Mouse (Mus musculus) midbrain, embryonic 15.5 days (tissue): ENCODE data around the gene Cemip. TPM values are rescaled to one million over a fixed set of nuclear protein-coding genes. Genes with fewer than 3 reads are reported as not detected.

Experiments
- ATAC-seq: fragments of 200-750 bp; cut with Nextera tagmentation; replicated peaks from 2 replicates; pipeline ENCODE4 v1.8.0; 2017; ENCODE audit warnings: moderate TSS enrichment
- H3K27ac ChIP-seq: fragments of 300-500 bp; sonication (generic); 2 replicates; pipeline ENCODE4 v1.5.1; 2015; ENCODE audit warnings: mild to moderate bottlenecking, inconsistent platforms
- H3K27me3 ChIP-seq: fragments of 300-500 bp; sonication (generic); replicated peaks from 2 replicates; pipeline ENCODE4 v1.6.1; 2015; ENCODE audit warnings: inconsistent platforms
- H3K36me3 ChIP-seq: fragments of 300-500 bp; sonication (generic); replicated peaks from 2 replicates; pipeline ENCODE4 v1.6.1; 2015; ENCODE audit warnings: inconsistent platforms
- H3K4me1 ChIP-seq: fragments of 300-500 bp; sonication (generic); 2 replicates; pipeline ENCODE4 v1.6.1; 2015; ENCODE audit warnings: inconsistent platforms
- H3K4me2 ChIP-seq: fragments of 300-500 bp; sonication (generic); 2 replicates; pipeline ENCODE4 v1.6.1; 2015; ENCODE audit warnings: inconsistent platforms, mild to moderate bottlenecking, moderate library complexity
- H3K4me3 ChIP-seq: fragments of 300-500 bp; sonication (generic); 2 replicates; pipeline ENCODE4 v1.5.1; 2015; ENCODE audit warnings: mild to moderate bottlenecking, inconsistent platforms
- H3K9ac ChIP-seq: fragments of 300-500 bp; sonication (generic); 2 replicates; pipeline ENCODE4 v1.6.1; 2015; ENCODE audit warnings: mild to moderate bottlenecking, inconsistent platforms
- H3K9me3 ChIP-seq: fragments of 300-500 bp; sonication (generic); 2 replicates; pipeline ENCODE4 v1.6.1; 2016; ENCODE audit warnings: inconsistent platforms
- WGBS: fragments of 180-500 bp; shearing (Covaris S2); methylation state at CpG from one replicate; pipeline ENCODE4 v1.1.7; 2015; ENCODE audit warnings: mixed read lengths; 5-methylcytosine and 5-hydroxymethylcytosine counted together
- polyA plus RNA-seq: library from polyadenylated mRNA; unstranded; fragments of >200 nt; fragmentation: Nextera tagmentation; extraction: Ambion mirVana; gene quantifications from 2 replicates; pipeline ENCODE4 v1.2.1, GENCODE M21; 2015

The Cemip gene
- polyA plus RNA-seq, 1 experiment from 2014 or later = 0.50 TPM

GRCm38 (mm10) chr7:83978410-83978809 lies 107.9 kb downstream of the Cemip start:
- WGBS = 92% methylated on average over 1 of the region's 1 CpGs
- Histone ChIP-seq H3K36me3 (no peaks in the 10 kb centered on the region), H3K4me1 (no peaks in the 10 kb centered on the region), H3K27me3 (no peaks in the 10 kb centered on the region), H3K27ac (no peak overlapping the region), H3K9me3 (no peaks in the 10 kb centered on the region), H3K4me2 (no peak overlapping the region), H3K4me3 (no peak overlapping the region), H3K9ac (no peak overlapping the region)
- no peak for ATAC-seq

DNA sequence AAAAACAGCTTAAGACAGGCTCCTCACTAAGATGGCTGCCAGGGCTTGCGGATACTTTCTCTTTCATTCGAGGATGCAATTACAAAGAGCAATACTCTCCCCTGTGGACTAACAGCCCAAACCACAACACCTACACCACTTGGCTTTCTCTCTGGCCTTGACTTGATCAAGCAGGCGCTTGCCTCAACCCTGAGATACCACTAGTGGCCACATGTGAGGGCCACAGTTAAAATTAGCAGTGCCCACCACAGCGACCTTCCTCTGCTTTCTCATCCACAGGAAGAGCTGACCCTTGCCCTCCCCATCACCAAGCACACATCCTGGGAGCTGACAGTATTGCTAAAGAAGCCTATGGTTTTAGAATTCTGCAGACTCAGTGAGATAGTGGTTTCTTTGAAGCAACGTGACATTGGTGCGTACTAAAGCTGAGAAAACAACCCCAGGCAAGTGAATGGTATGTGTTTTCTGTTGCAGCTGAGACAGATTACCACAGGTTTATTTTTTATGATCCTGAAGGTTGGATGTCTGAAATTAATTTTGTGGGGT lies 109.8 kb downstream of the Cemip start:
- no peak overlapping the region for H3K4me2 ChIP-seq
- ATAC-seq = no peak
- H3K4me1 ChIP-seq = no peaks in the 10 kb centered on the region
- H3K27me3 ChIP-seq = no peaks in the 10 kb centered on the region
- no peak overlapping the region for H3K27ac ChIP-seq
- no peak overlapping the region for H3K9ac ChIP-seq
- no peaks in the 10 kb centered on the region for H3K9me3 ChIP-seq
- no peak overlapping the region for H3K4me3 ChIP-seq
- 86% methylated on average over 6 of the region's 6 CpGs for WGBS
- H3K36me3 ChIP-seq = no peaks in the 10 kb centered on the region

DNA sequence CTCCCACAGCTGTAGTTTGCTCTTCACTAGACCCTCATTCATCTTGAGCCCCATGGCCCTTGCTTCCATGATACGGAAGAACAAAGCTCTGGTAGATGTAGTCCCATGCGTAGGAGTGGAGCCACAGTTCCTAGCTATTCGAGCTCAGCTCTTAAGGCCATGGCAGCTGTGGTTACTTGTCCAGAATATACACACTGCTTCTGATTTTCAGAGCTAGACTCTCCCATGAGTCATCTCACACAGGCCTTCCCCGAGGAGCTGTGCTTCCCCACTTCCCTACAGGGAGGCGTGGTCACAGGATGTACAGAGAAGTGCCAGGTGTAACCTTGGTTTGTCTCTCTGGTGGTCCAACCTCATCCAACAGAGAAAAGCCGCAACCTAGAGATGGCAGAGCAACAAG lies 111.0 kb downstream of the Cemip start:
- Histone ChIP-seq H3K9ac (no peak overlapping the region), H3K4me2 (no peak overlapping the region), H3K4me3 (no peak overlapping the region), H3K27me3 (no peaks in the 10 kb centered on the region), H3K27ac (no peak overlapping the region), H3K9me3 (no peaks in the 10 kb centered on the region), H3K4me1 (no peaks in the 10 kb centered on the region), H3K36me3 (no peaks in the 10 kb centered on the region)
- ATAC-seq = no peak
- 84% methylated on average over 6 of the region's 6 CpGs for WGBS

- Histone ChIP-seq H3K9me3 (no peaks in the 10 kb centered on the region), H3K36me3 (no peaks in the 10 kb centered on the region), H3K9ac (no peak overlapping the region), H3K27me3 (no peaks in the 10 kb centered on the region), H3K4me2 (no peak overlapping the region), H3K4me3 (no peak overlapping the region), H3K4me1 (no peaks in the 10 kb centered on the region), H3K27ac (no peak overlapping the region)
- WGBS = 68% methylated on average over 7 of the region's 7 CpGs
- ATAC-seq = no peak
Measured at GRCm38 (mm10) chr7:83972485-83972884, 113.8 kb downstream of the Cemip start.

DNA sequence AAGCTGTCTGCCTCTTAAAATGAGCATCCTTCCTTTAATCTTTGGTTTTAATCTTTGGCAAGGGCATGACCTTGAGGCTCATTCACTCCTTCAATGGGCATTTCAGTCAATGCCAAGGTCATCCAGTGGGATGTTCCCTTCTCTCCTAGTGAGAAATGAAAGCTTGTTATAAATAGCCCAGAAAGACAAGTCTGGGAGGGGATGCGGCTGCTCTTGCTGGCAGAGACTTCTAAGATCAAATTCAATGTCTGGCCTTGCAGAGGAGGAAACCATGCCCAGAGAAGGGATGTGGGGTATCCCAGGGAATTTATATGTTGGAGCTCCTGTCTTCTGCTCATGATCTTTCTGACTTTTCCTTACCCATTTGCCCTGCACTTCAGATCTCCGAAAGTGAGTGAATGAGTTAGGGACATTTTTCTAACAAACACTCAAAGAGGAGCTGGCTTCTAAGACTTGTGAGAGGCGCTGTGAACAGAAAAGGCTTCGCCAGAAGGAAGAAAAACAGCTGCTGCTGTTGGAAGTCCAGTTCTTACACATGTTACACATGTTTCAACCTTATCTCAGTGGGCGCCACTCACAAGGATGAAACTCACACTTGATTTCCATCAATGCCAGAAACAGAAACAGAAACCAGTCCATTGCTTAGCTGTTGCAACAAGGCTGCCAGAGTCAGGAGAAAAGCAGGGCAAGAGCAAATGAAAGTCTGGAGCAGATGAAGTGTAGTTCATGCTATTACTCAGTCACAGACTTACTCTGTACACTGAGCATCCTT lies 120.1 kb downstream of the Cemip start:
- WGBS = 76% methylated on average over 5 of the region's 5 CpGs

GRCm38 (mm10) chr7:83965181-83965580 lies 121.1 kb downstream of the Cemip start:
- H3K36me3 ChIP-seq = no peaks in the 10 kb centered on the region
- H3K9ac ChIP-seq = no peak overlapping the region
- H3K4me2 ChIP-seq = no peak overlapping the region
- no peaks in the 10 kb centered on the region for H3K9me3 ChIP-seq
- H3K27ac ChIP-seq = no peak overlapping the region
- no peaks in the 10 kb centered on the region for H3K27me3 ChIP-seq
- H3K4me3 ChIP-seq = no peak overlapping the region
- no peak for ATAC-seq
- no peaks in the 10 kb centered on the region for H3K4me1 ChIP-seq

More for the DNA sequence above, 120.1 kb downstream of the Cemip start:
- no peak overlapping the region for H3K4me2 ChIP-seq
- no peaks in the 10 kb centered on the region for H3K4me1 ChIP-seq
- H3K4me3 ChIP-seq = no peak overlapping the region
- H3K27me3 ChIP-seq = no peaks in the 10 kb centered on the region
- H3K27ac ChIP-seq = no peak overlapping the region
- no peaks in the 10 kb centered on the region for H3K9me3 ChIP-seq
- H3K9ac ChIP-seq = no peak overlapping the region
- no peak for ATAC-seq
- H3K36me3 ChIP-seq = no peaks in the 10 kb centered on the region

DNA sequence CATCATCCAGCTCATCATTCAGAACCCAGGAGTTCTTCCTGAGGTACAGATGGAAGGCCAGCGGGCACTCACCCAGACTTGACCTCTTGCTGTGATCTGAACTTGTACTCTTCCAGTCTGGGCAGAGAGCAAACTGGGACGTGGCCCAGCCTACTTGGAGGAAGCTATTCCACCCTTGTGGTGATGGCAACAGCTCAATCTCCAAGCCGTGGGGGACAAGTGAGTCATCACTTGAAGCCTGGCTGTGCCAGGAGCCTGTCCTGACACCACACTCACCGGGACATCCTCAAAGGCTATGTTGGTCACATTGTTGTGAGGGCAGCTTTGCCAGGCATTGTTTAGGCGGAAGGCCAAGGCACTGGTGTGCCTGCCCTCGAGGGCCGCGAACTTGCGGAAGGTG lies 133.8 kb downstream of the Cemip start:
- Histone ChIP-seq H3K27me3 (no peaks in the 10 kb centered on the region), H3K27ac (no peak overlapping the region), H3K4me3 (no peak overlapping the region), H3K9ac (no peak overlapping the region), H3K4me2 (no peak overlapping the region), H3K36me3 (no peaks in the 10 kb centered on the region), H3K9me3 (no peaks in the 10 kb centered on the region), H3K4me1 (no peaks in the 10 kb centered on the region)
- ATAC-seq = no peak
- 89% methylated on average over 9 of the region's 9 CpGs for WGBS

DNA sequence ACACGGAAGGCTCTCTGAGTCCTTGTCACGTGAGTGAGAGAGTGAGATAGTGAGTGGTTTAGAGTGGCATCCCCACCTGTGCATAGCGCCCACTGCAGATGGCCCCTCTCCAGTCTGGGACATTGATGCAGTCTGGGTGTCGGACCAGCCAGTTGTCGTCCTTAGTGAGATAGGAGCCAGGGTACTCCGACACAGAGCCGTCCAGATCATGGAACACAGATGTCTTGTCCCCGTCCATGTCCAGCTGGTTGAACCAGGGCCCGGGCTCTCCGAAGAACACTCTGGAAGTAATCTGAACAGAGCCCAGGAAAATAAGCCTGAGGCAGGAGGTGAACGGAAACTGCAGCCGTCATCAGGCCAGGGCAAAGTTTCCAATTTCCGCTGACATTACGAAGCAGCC lies 135.0 kb downstream of the Cemip start:
- Histone ChIP-seq H3K4me3 (no peak overlapping the region), H3K27ac (no peak overlapping the region), H3K4me2 (no peak overlapping the region), H3K9ac (no peak overlapping the region), H3K36me3 (no peaks in the 10 kb centered on the region), H3K27me3 (no peaks in the 10 kb centered on the region), H3K4me1 (no peaks in the 10 kb centered on the region), H3K9me3 (no peaks in the 10 kb centered on the region)
- 94% methylated on average over 14 of the region's 14 CpGs for whole genome bisulfite sequencing
- ATAC-seq = no peak

DNA sequence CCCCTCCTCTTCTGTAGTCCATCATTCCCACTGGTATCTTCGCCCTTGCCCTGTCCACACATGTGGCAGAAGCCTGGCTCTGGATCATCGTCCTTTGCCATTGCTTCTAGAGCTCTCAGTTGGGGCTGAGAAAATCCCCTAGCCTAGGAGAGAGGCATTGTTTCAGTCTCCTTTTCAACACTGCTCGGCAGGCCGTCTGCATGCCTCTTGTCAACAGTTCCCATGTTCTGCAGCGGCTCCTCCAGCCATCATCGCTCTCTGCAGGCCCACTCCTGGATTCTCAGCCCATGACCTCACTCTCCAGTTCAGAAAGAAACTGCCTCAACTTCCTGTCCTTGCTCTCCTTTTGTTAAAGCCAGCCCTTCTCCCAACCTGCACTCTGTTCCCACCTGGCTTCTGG lies 136.6 kb downstream of the Cemip start:
- Histone ChIP-seq H3K27ac (no peak overlapping the region), H3K9ac (no peak overlapping the region), H3K4me2 (no peak overlapping the region), H3K4me1 (no peaks in the 10 kb centered on the region), H3K4me3 (no peak overlapping the region), H3K36me3 (no peaks in the 10 kb centered on the region), H3K27me3 (no peaks in the 10 kb centered on the region), H3K9me3 (no peaks in the 10 kb centered on the region)
- WGBS = 54% methylated on average over 6 of the region's 6 CpGs
- no peak for ATAC-seq

DNA sequence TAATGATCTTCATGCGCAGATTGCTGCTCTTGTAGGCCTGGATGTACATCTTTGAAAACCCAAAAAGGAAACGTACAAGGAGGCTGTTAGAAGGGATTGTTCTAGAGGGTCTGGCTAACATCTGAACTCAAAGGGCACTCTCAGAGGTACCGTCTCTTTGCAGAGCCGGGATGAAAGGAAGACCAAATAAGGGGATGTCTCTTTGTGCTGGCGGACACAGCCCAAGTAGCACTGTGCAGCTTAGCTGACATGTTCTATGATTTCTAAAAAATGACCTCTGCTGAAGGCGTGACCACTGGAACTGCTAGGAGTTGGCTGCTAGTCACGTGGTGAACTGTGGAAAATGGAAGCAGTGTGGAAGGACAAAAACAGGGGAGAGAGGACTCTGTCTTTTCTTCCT lies 137.6 kb downstream of the Cemip start:
- no peak overlapping the region for H3K4me3 ChIP-seq
- H3K4me1 ChIP-seq = no peaks in the 10 kb centered on the region
- no peak overlapping the region for H3K9ac ChIP-seq
- no peaks in the 10 kb centered on the region for H3K36me3 ChIP-seq
- WGBS = 82% methylated on average over 7 of the region's 7 CpGs
- no peaks in the 10 kb centered on the region for H3K9me3 ChIP-seq
- no peak overlapping the region for H3K27ac ChIP-seq
- no peak overlapping the region for H3K4me2 ChIP-seq
- ATAC-seq = no peak
- no peaks in the 10 kb centered on the region for H3K27me3 ChIP-seq

DNA sequence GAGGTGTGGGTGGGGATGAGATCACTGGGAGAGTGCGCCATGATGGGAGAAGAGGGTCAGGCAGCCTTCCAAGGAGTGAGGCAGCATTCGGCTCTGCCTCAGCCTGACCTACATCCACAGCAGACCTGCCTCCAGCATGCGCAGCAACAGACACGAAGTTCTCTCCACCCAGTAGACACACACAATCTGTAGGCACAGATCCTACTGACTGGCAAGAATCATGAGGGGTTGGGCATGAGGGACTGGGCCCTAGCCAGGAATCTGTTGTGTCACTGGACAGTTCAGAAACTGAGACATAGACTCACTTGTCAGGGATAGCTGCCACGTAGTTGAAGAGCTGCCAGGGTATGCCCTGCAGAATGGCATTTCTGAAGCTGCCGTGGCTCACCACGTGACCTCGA lies 144.6 kb downstream of the Cemip start:
- no peaks in the 10 kb centered on the region for H3K36me3 ChIP-seq
- H3K4me2 ChIP-seq = no peak overlapping the region
- H3K4me3 ChIP-seq = no peak overlapping the region
- 92% methylated on average over 8 of the region's 8 CpGs for WGBS
- ATAC-seq = no peak
- no peaks in the 10 kb centered on the region for H3K9me3 ChIP-seq
- no peaks in the 10 kb centered on the region for H3K27me3 ChIP-seq
- H3K27ac ChIP-seq = no peak overlapping the region
- no peak overlapping the region for H3K9ac ChIP-seq
- no peaks in the 10 kb centered on the region for H3K4me1 ChIP-seq

DNA sequence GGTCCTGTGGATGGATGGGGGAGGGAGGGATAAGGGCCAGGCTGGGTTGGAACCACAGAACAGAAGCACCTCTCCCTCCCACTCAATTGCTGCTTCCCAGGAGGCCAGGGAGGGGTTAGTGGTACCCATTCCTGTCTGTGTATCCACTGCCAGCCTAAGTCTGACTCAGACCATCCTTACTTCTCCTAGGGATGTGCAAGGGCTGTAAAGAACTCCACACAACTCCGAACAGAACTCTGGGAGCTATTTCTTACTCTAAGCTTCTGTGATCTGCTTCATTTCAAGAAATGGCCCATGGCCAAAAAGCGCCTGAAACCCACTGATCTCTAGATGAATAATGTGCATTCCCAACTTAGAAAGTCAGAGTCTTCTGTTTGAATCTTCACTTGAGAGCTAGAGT lies 146.2 kb downstream of the Cemip start:
- Histone ChIP-seq H3K4me1 (no peaks in the 10 kb centered on the region), H3K4me2 (no peak overlapping the region), H3K36me3 (no peaks in the 10 kb centered on the region), H3K27me3 (no peaks in the 10 kb centered on the region), H3K27ac (no peak overlapping the region), H3K4me3 (no peak overlapping the region), H3K9me3 (no peaks in the 10 kb centered on the region), H3K9ac (no peak overlapping the region)
- WGBS = 86% methylated on average over 2 of the region's 2 CpGs
- ATAC-seq = no peak

DNA sequence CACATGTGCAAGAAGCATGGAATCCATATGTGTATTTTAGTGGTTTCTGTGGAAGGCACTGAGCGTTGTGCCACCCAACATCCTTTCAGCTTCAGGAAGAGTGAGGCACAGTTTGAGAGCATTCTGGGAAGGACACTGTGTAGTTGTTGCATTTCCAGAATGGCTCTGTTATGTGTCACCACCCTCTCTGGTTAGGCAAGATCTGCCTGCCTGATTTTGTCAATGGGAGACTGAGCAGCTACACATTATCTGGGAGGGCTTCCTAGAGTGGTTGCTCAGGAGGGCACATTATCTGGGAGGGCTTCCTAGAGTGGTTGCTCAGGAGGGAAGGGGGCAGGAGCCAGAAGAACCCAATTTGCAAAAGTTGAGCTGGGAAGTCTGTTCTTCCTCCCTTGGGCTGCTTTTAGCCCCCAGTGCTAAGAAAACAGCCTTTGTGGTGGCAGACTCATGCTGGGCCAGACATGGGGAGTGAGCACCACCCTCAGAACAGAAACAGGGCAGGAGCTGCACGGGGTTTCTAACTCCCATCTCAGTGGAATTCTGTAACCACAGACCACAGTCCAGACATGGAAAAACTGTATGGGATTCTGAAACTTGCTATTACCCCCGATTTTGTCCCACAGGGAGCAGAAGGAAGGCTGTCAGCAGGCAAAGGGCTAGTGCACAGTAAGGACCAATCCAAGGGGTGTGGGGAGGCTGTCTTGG lies 147.1 kb downstream of the Cemip start:
- Histone ChIP-seq H3K36me3 (no peaks in the 10 kb centered on the region), H3K4me3 (no peak overlapping the region), H3K4me2 (no peak overlapping the region), H3K27ac (no peak overlapping the region), H3K9ac (no peak overlapping the region), H3K9me3 (no peaks in the 10 kb centered on the region), H3K4me1 (no peaks in the 10 kb centered on the region), H3K27me3 (no peaks in the 10 kb centered on the region)
- 67% methylated on average over 3 of the region's 3 CpGs for WGBS
- no peak for ATAC-seq
